Mouse (Mus musculus) CH12.LX (cell line): ENCODE results near the gene Dpp6. TPM values are rescaled to one million over a fixed set of nuclear protein-coding genes. Genes with fewer than 3 reads are reported as not detected.

Experiments used
- DNase-seq: peaks from one replicate; pipeline ENCODE4 v3.0.0-alpha.2; 2013; ENCODE audit errors: extremely low read depth
- H3K27ac ChIP-seq: 2 replicates; pipeline ENCODE4 v1.5.1; 2012; ENCODE audit warnings: low read depth, mild to moderate bottlenecking, control low read depth, moderate library complexity; ENCODE audit not compliant: insufficient read depth
- H3K27me3 ChIP-seq: replicated peaks from 2 replicates; pipeline ENCODE3; 2012; ENCODE audit warnings: inconsistent platforms
- H3K36me3 ChIP-seq, 2 experiments: replicated peaks in 1 of 2; 2 replicates each; pipeline versions ENCODE3 to v1.6.1; 2012; ENCODE audit warnings: inconsistent platforms in 1 of 2, low read length in 1 of 2, mild to moderate bottlenecking in 1 of 2, mixed read lengths in 1 of 2, moderate library complexity in 1 of 2; ENCODE audit not compliant: control insufficient read depth in 1 of 2, insufficient read depth in 1 of 2
- H3K4me1 ChIP-seq, 2 experiments: 2 replicates each; pipeline ENCODE4 v1.6.1; 2012; ENCODE audit warnings: inconsistent platforms in 1 of 2, moderate library complexity in 1 of 2; ENCODE audit not compliant: insufficient read depth in 2 of 2, control insufficient read depth in 1 of 2
- H3K4me2 ChIP-seq: 2 replicates; pipeline ENCODE4 v1.6.1; 2012; ENCODE audit warnings: low read depth, mild to moderate bottlenecking, control low read depth; ENCODE audit not compliant: poor library complexity, insufficient read depth, severe bottlenecking
- H3K4me3 ChIP-seq, 3 experiments: fragments of 150-350 bp in 1 of 3; sonication (generic) in 1 of 3; replicated peaks in 1 of 3; 2 replicates each; pipeline versions ENCODE3 to v1.5.1; 2011 to 2012; ENCODE audit warnings: low read depth in 2 of 3, low read length in 2 of 3, mild to moderate bottlenecking in 2 of 3, moderate library complexity in 2 of 3, control low read depth in 1 of 3, improper control_type of control experiment in 1 of 3, inconsistent platforms in 1 of 3, mixed read lengths in 1 of 3; ENCODE audit not compliant: poor library complexity in 1 of 3
- H3K79me2 ChIP-seq: replicated peaks from 2 replicates; pipeline ENCODE4 v1.6.1; 2012; ENCODE audit warnings: mild to moderate bottlenecking, moderate library complexity; ENCODE audit not compliant: control insufficient read depth, poor library complexity, insufficient read depth, severe bottlenecking; ENCODE audit errors: extremely low read depth
- H3K9ac ChIP-seq: 2 replicates; pipeline ENCODE4 v1.6.1; 2012; ENCODE audit warnings: low read depth, mild to moderate bottlenecking, control low read depth, moderate library complexity; ENCODE audit not compliant: insufficient read depth
- H3K9me3 ChIP-seq: replicated peaks from 2 replicates; pipeline ENCODE3; 2012; ENCODE audit warnings: low read length, inconsistent platforms, mixed read lengths
- CHD2 ChIP-seq: IDR thresholded peaks from 2 replicates; pipeline ENCODE4 v1.6.1; 2011; ENCODE audit warnings: low read length, improper control_type of control experiment
- ETS1 ChIP-seq: conservative IDR thresholded peaks from 2 replicates; pipeline ENCODE4 v1.6.1; 2012; ENCODE audit warnings: low read depth, mild to moderate bottlenecking, inconsistent platforms, low read length, improper control_type of control experiment, moderate library complexity
- GABPA ChIP-seq: IDR thresholded peaks from 2 replicates; pipeline ENCODE4 v1.6.1; 2012; ENCODE audit warnings: low read depth, low read length, improper control_type of control experiment, inconsistent platforms; ENCODE audit not compliant: insufficient replicate concordance
- MAFK ChIP-seq: IDR thresholded peaks from 2 replicates; pipeline ENCODE4 v1.6.1; 2011; ENCODE audit warnings: low read length, improper control_type of control experiment; ENCODE audit not compliant: insufficient replicate concordance
- MAZ ChIP-seq: IDR thresholded peaks from 2 replicates; pipeline ENCODE4 v1.6.1; 2012; ENCODE audit warnings: low read depth, mild to moderate bottlenecking, inconsistent platforms, low read length, improper control_type of control experiment, moderate library complexity
- MEF2A ChIP-seq: IDR thresholded peaks from 2 replicates; pipeline ENCODE4 v1.6.1; 2014; ENCODE audit warnings: low read depth, mild to moderate bottlenecking, inconsistent platforms, low read length, improper control_type of control experiment, borderline replicate concordance
- MXI1 ChIP-seq: IDR thresholded peaks from 2 replicates; pipeline ENCODE4 v1.6.1; 2011; ENCODE audit warnings: mild to moderate bottlenecking, low read depth, low read length, improper control_type of control experiment
- NRF1 ChIP-seq: IDR thresholded peaks from 2 replicates; pipeline ENCODE4 v1.6.1; 2014; ENCODE audit warnings: low read depth, mild to moderate bottlenecking, inconsistent platforms, low read length, improper control_type of control experiment, moderate library complexity
- POLR2AphosphoS2 ChIP-seq: IDR thresholded peaks from 2 replicates; pipeline ENCODE4 v1.6.1; 2011; ENCODE audit warnings: low read depth, low read length, improper control_type of control experiment
- SIN3A ChIP-seq: IDR thresholded peaks from 2 replicates; pipeline ENCODE4 v1.6.1; 2012; ENCODE audit warnings: low read length, improper control_type of control experiment, inconsistent platforms
- USF2 ChIP-seq: conservative IDR thresholded peaks from 2 replicates; pipeline ENCODE4 v1.6.1; 2011; ENCODE audit warnings: low read depth, low read length, improper control_type of control experiment
- ZC3H11A ChIP-seq: IDR thresholded peaks from 2 replicates; pipeline ENCODE4 v1.6.1; 2012; ENCODE audit warnings: low read depth, mild to moderate bottlenecking, inconsistent platforms, low read length, improper control_type of control experiment
- ZKSCAN1 ChIP-seq: IDR thresholded peaks from 2 replicates; pipeline ENCODE4 v1.6.1; 2012; ENCODE audit warnings: low read depth, inconsistent platforms, low read length, improper control_type of control experiment, borderline replicate concordance
- ZMIZ1 ChIP-seq: IDR thresholded peaks from 2 replicates; pipeline ENCODE4 v1.6.1; 2012; ENCODE audit warnings: low read depth, mild to moderate bottlenecking, inconsistent platforms, low read length, improper control_type of control experiment
- ZNF384 ChIP-seq: IDR thresholded peaks from 2 replicates; pipeline ENCODE4 v1.6.1; 2012; ENCODE audit warnings: low read depth, low read length, improper control_type of control experiment, inconsistent platforms
- dilution Hi-C: fragments of 300-500 bp; cut with MboI; formaldehyde crosslinking; loops from 2 replicates; pipeline ENCODE4 v1.14.3; 2020; ENCODE audit warnings: low sequenced_read_pairs; ENCODE audit not compliant: extremely low pct_unique_long_range_greater_than_20kb, extremely low pct_ligation_motif_present
- in situ Hi-C: fragments of 300-500 bp; cut with MboI; formaldehyde crosslinking; loops from 3 replicates; pipeline ENCODE4 v1.14.3; 2019; ENCODE audit warnings: low sequenced_read_pairs, low pct_ligation_motif_present, low pct_unique_long_range_greater_than_20kb, mixed read lengths
- polyA plus RNA-seq: library from polyadenylated mRNA; unstranded; fragments of >175 nt; gene quantifications from 2 replicates; pipeline ENCODE4 v1.2.1, GENCODE M21; 2012; ENCODE audit warnings: low read depth; ENCODE audit not compliant: insufficient read length
- total RNA-seq, 2 experiments: library from RNA; depleted of rRNA; stranded (reverse); fragments of 300-350 nt in 1 of 2; fragments of >200 nt in 1 of 2; gene quantifications; 2 replicates each; pipeline ENCODE4 v1.2.3; 2012 to 2014

Gene Dpp6
- total and polyA plus RNA-seq, 3 experiments = not detected

GRCm38 (mm10) chr5:27731392-27731791, 914.4 kb downstream of the Dpp6 start:
- Histone ChIP-seq H3K27ac (no peak overlapping the region), H3K36me3 (no peaks in the 10 kb centered on the region), H3K27me3 (peaks cover 2% of the 10 kb centered on the region), H3K9me3 (peaks cover 9% of the 10 kb centered on the region), H3K4me2 (no peak overlapping the region), H3K9ac (no peak overlapping the region), H3K4me1 (no peaks in the 10 kb centered on the region), H3K79me2 (no peaks in the 10 kb centered on the region), H3K4me3 (no peak overlapping the region)
- TF ChIP-seq ETS1 (no peak), MXI1 (no peak), CHD2 (no peak), GABPA (no peak), MAFK (no peak), ZC3H11A (no peak), USF2 (no peak), ZMIZ1 (no peak), POLR2AphosphoS2 (no peak), NRF1 (no peak)
- dilution Hi-C loops = no loop called here
- in situ Hi-C loops = no loop called here
- DNase-seq = no peak

DNA sequence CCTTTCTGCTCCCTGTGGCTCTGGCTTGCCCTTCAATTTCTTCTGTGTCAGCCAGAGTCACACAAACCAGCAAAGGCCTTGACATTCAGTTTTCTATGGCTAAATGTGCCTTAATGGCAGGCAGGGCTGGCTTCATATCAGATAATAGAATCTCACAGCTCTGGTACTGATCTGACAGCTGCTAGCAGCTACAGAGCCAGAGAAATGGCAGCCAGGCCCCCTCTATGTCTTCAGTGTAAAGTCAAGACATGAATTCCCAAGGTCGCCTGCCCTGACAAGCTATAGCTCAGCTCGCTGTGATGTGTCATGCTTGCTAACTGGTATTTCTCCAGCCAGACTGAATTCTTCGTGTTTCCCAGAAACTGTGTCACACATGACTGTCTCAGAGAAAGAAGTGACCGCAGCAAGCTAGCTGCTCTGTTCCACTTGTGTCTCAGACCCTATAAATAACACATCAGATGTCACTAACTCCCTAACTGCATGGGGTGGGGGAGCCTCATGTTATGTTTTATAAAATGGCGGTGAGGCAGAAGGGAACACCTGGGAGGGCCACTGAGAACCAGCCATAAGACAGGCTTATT, 915.4 kb downstream of the Dpp6 start:
- Histone ChIP-seq H3K4me2 (no peak overlapping the region), H3K27ac (no peak overlapping the region), H3K9ac (no peak overlapping the region), H3K4me1 (no peaks in the 10 kb centered on the region), H3K79me2 (no peaks in the 10 kb centered on the region), H3K36me3 (no peaks in the 10 kb centered on the region), H3K27me3 (peaks cover 2% of the 10 kb centered on the region), H3K4me3 (no peak overlapping the region), H3K9me3 (peaks cover 9% of the 10 kb centered on the region)
- peak; percentile 3 for DNase-seq
- dilution Hi-C loops (no loop called here), in situ Hi-C loops (no loop called here)
- no peak for TF ChIP-seq ZKSCAN1
- TF ChIP-seq SIN3A = no peak
- no peak for TF ChIP-seq MAZ
- TF ChIP-seq POLR2AphosphoS2 = no peak
- TF ChIP-seq MEF2A = no peak
- TF ChIP-seq ZNF384 = no peak
